Mouse (Mus musculus) liver, adult 2 months (tissue): Measurements from ENCODE around the gene Mosmo.

Experiments
- CTCF ChIP-seq: fragments of 200-500 bp; IDR thresholded peaks from 2 replicates; pipeline ENCODE4 v1.5.1; 2011; ENCODE audit warnings: low read depth, low read length, control low read depth
- POLR2A ChIP-seq: fragments of 200-500 bp; IDR thresholded peaks from 2 replicates; pipeline ENCODE4 v1.6.1; 2011; ENCODE audit warnings: low read length, control low read depth; ENCODE audit not compliant: insufficient read depth; ENCODE audit errors: extremely low read depth

GRCm38 (mm10) chr7:120727581-120727980 is 50.2 kb downstream of the Mosmo start:
- TF ChIP-seq CTCF (peak; percentile 68; the same call in 1 of the 2 replicates), POLR2A (no peak)
